Mouse (Mus musculus): Measurements from ENCODE around the gene Pabpc6. TPM values are rescaled to one million over a fixed set of nuclear protein-coding genes. Genes with fewer than 3 reads are reported as not detected.

Gene Pabpc6
- not detected for polyA plus RNA-seq (2017; shearing (Covaris generic))

- ATAC-seq: no peak
Observed at GRCm38 (mm10) chr17:9669283-9669905, at the start of gene Pabpc6. Pabpc6 (minus strand) TSS chr17:9669717.

GRCm38 (mm10) chr17:9710910-9711309 lies 41.4 kb upstream of the Pabpc6 start:
- no peak for ATAC-seq

DNA sequence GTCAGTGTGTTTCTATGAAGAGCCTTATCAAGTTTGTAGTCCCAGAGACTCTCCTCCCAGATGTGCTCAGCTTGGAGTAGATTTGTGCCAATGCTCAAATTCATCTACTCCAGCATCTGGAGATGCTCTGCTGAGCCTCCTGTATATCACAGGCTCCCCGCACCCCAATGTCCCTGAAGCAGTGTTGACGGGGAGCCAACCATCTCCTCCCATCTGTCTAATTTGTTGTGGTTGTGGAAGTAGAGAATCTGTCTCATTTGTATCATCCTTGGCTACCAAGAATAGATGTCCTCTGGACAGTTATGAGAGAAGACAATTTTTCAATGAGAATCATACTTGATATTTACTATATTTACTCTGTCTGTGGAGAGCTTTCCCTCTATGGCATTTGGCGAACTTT lies 39.4 kb upstream of the Pabpc6 start:
- ATAC-seq: no peak

GRCm38 (mm10) chr17:9707356-9707755 lies 37.8 kb upstream of the Pabpc6 start:
- ATAC-seq: no peak

DNA sequence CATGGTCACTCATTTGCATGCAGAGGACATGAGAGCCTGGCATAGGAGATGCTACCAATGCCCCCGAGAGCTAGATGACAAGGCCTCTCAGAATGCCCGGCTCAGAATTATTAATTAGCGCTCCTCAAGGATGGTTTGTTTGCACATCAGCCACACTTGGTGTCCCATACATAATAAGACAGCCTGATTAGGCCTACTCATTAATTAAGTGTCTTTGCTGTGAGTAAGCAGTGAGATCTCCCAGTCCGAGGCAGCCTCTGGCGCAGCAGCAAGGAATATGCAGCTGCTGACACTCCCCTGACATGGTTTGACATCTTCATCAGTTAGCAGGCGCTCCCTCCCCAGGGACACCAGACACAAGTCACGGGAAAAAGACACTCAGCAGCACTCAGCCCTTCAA lies 28.2 kb upstream of the Pabpc6 start:
- ATAC-seq: no peak

DNA sequence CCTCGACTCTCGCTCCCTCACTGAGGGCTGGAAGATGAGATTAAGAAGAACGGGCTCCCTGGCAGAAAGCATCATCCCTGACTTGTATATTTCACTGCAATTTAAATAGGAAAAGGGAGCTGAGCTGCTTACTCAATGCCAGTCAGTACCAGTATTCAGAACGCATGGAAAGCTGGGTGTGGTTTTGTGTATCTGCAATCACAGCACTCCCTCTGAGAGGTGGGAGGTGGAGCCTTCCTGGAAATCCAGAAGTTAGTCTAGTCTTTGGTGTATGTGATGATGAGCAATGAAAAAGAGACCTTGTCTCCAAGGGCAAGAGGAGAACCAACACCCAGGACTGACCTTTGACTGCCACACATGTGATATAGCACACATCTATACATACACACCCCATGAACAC lies 21.7 kb upstream of the Pabpc6 start:
- no peak for ATAC-seq

DNA sequence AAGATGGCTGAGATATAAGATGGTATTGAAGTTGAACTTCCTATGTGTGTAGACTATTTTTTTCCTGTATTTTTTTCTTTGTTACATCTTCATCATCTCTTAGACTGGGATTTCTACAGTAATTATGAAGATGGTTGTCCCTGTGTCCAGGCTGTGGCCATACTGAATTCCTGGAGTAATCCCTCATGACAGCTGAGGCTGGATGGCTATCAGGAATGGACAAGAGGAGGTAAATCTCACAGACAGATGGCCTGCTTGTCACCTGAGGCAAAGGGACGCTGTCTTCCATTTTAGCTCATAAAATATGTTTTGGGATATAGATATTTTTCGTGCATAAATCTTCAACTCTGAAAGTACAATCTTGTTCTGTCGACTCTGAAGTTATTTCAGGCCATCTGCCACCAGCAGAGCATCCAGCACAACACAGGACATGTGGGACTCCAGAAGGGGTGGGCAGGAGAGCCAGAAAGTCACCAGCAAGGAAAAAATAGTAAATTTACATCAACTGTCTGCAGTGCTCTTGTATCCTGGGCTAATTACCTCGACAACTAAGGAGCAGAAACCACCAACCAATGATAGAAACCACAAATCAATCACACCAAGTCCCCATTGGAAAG lies 14.1 kb upstream of the Pabpc6 start:
- ATAC-seq: no peak

DNA sequence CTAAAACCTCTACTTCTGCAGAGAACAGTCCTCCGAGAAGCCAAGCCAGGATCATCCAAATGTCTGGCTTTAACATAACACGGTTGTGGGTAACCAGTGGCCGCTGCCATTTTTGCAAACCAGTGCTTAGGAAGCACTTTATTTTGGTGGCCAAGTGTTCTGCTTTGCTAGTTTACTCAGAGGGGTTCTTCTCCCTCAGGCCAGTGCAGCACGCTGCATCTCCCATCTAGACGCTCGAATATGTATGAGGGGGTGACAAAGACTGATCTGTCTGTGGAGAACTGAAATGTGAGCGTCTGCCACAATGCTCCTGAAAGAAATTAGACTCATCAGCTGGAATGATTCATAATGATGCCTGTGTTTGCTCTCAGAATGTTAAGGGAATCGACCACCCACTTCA lies 11.2 kb upstream of the Pabpc6 start:
- ATAC-seq: no peak

GRCm38 (mm10) chr17:9675175-9675789 lies 5.8 kb upstream of the Pabpc6 start:
- ATAC-seq: no peak

DNA sequence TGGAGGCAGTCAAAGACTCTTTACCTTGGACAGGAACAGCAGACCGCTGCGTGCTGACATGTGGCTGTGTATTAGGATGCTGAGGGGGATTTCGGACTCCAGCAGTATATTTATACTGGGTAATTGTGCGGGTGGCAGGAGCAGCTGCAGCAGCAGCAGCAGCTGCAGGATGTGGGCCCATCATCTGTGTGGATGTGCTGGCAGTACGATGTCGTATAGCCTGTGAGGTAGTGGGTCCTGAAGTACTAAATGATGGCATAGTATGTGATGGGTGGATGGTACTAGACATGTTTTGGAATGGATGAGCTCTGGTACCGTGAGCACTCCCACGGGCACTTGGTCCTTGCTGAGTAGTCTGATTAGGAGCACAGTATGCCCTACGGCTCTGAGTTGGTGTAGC lies 1.6 kb downstream of the Pabpc6 start:
- ATAC-seq: no peak

- ATAC-seq: no peak
Observed at GRCm38 (mm10) chr17:9658651-9659050, 10.9 kb downstream of the Pabpc6 start.

- ATAC-seq: no peak
Observed at GRCm38 (mm10) chr17:9654155-9654554, 15.4 kb downstream of the Pabpc6 start.

DNA sequence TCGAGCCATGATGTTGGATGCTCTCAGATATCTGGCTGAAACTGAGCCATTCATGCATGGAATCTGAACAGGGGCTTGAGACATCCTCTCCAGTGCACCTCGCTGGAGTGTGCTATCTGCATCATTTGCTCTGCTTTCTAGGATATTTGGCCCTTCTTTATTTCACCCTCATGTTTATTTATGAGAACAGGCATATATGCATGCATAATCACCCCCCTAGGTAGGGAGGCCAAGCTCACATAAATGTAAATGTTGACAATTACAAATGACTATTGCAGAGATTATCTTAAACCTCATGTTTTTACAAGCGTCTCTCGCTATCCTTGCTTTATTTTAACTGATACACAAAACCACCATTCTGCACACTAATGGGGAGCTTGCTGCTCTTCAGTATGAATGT lies 21.9 kb downstream of the Pabpc6 start:
- no peak for ATAC-seq

DNA sequence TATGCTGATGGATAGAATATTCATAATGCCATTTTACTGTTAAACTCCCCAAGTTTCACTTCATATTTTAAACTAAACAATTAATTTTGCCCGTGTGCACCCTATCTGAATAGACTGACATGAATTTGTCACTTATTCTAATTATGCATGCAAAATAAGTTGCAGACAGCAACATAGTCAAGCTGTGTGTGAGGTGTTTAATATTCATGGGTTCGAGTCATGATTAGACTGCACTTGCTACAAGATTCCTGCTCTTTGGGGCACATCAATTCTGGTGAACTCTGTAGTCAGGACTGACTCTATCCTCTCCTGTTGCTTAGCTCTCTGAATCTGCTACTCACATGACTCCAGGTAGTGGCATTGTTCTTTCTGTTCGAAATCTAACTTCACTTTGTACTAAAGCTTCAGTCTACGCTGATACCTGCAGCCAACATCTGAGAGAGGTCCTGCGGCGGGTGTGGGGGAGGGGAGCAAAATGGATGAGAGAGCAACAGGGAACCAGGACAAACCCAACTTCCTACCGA lies 25.8 kb downstream of the Pabpc6 start:
- ATAC-seq: no peak

- ATAC-seq: no peak
Observed at GRCm38 (mm10) chr17:9637011-9637410, 32.5 kb downstream of the Pabpc6 start.

DNA sequence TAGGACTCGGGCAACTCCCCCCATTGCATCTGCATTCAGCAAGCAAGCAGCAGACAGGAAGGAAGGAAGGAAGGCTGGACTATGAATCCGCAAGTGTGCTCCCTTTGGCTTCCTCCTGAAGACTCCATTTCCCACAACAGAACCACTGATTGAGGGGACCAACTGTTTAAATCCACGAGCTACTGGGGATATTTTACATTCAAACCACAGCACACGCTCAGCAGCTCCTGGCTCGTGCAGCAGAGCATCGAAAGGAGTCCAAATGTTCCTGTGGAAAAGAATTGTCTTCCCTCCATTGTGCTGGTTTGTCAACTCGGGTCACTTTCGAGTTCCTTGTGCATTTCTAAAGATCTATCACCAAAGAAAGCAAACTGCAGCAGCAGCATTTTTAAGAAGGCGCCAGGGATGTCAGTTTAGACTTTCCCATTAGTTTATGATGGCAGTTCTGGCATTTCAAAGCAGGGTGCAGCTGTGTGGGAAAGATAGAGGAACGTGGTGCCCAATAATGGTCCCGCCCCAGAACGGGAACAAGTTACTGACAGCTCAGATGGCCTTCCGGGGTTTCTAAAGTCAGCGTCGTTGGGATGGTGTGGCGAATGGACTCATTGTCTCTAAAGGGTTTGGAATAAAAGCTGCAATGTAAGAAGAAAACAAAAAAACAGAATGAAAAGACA lies 36.8 kb downstream of the Pabpc6 start:
- ATAC-seq: no peak

- ATAC-seq: no peak
Observed at GRCm38 (mm10) chr17:9632140-9632539, 37.4 kb downstream of the Pabpc6 start.

DNA sequence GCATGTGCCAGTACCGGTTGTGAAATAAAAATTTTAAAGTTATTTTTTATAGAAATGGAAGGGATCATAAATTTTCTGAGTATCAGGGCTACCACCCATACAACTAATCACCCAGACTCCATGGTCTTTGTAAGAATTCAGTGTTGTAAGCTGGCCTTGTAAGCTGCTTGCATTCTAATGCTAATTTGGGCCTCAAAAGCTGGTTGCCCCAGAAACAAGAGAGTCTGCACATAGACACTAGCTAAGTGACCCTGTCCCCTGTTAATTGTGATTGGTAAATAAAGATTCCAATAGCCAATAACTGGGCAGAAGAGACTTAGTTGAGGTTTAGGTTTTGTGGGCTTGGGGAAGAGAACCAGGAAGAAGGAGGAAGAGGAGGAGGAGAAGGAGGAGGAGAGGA lies 38.4 kb downstream of the Pabpc6 start:
- ATAC-seq: no peak

- ATAC-seq: no peak
Observed at GRCm38 (mm10) chr17:9627011-9627410, 42.5 kb downstream of the Pabpc6 start.
